Mouse (Mus musculus) hindbrain, embryonic 16.5 days (tissue): Measurements from ENCODE around the gene Ubqln3. TPM values are rescaled to one million over a fixed set of nuclear protein-coding genes. Genes with fewer than 3 reads are reported as not detected.

Experiments used
- ATAC-seq: fragments of 200-750 bp; cut with Nextera tagmentation; 2 replicates; pipeline ENCODE4 v1.8.0; 2017; ENCODE audit warnings: moderate TSS enrichment, moderate library complexity
- H3K27ac ChIP-seq: fragments of 300-500 bp; sonication (generic); 2 replicates; pipeline ENCODE4 v1.5.1; 2014; ENCODE audit warnings: low read depth, mild to moderate bottlenecking, control low read depth, low read length, moderate library complexity
- H3K27me3 ChIP-seq: fragments of 300-500 bp; sonication (generic); replicated peaks from 2 replicates; pipeline ENCODE4 v1.6.1; 2014; ENCODE audit warnings: low read length; ENCODE audit not compliant: control insufficient read depth, insufficient read depth
- H3K36me3 ChIP-seq: fragments of 300-500 bp; sonication (generic); 2 replicates; pipeline ENCODE4 v1.6.1; 2014; ENCODE audit warnings: mild to moderate bottlenecking, low read length, moderate library complexity, mixed read lengths; ENCODE audit not compliant: control insufficient read depth, insufficient read depth
- H3K4me1 ChIP-seq: fragments of 300-500 bp; sonication (generic); 2 replicates; pipeline ENCODE4 v1.6.1; 2014; ENCODE audit warnings: low read depth, low read length; ENCODE audit not compliant: control insufficient read depth, insufficient read depth
- H3K4me2 ChIP-seq: fragments of 300-500 bp; sonication (generic); 2 replicates; pipeline ENCODE4 v1.6.1; 2014; ENCODE audit warnings: mild to moderate bottlenecking, low read length, control low read depth, moderate library complexity
- H3K4me3 ChIP-seq: fragments of 300-500 bp; sonication (generic); 2 replicates; pipeline ENCODE4 v1.5.1; 2014; ENCODE audit warnings: mild to moderate bottlenecking, low read length, control low read depth, moderate library complexity
- H3K9ac ChIP-seq: fragments of 300-500 bp; sonication (generic); 2 replicates; pipeline ENCODE4 v1.6.1; 2014; ENCODE audit warnings: low read depth, mild to moderate bottlenecking, control low read depth, low read length, moderate library complexity
- H3K9me3 ChIP-seq: fragments of 300-500 bp; sonication (generic); 2 replicates; pipeline ENCODE4 v1.6.1; 2014; ENCODE audit warnings: mild to moderate bottlenecking, low read length, moderate library complexity; ENCODE audit not compliant: control insufficient read depth
- WGBS: fragments of 180-500 bp; shearing (Covaris S2); extraction: QIAGEN DNeasy Blood & Tissue Kit; methylation state at CpG from one replicate; pipeline ENCODE4 v1.1.7; 2014; 5-methylcytosine and 5-hydroxymethylcytosine counted together
- polyA plus RNA-seq: library from polyadenylated mRNA; unstranded; fragments of >200 nt; fragmentation: Nextera tagmentation; extraction: Ambion mirVana; gene quantifications from 2 replicates; pipeline ENCODE4 v1.2.1, GENCODE M21; 2015

Ubqln3 gene
- polyA plus RNA-seq, 1 experiment from 2014 or later, result not detected

- H3K27me3 ChIP-seq, result no peaks in the 10 kb centered on the region
- no peaks in the 10 kb centered on the region for H3K36me3 ChIP-seq
- H3K27ac ChIP-seq, result no peak within 1 kb of the TSS
- no peaks in the 10 kb centered on the region for H3K4me1 ChIP-seq
- no peak for ATAC-seq
- H3K9ac ChIP-seq, result no peak within 1 kb of the TSS
- no peaks in the 10 kb centered on the region for H3K9me3 ChIP-seq
- 92% methylated on average over 5 of the region's 5 CpGs for WGBS
- no peak within 1 kb of the TSS for H3K4me2 ChIP-seq
- no peak within 1 kb of the TSS for H3K4me3 ChIP-seq
These were observed 5.8 kb downstream of the Ubqln3 start, which contains the start of gene Olfr643 for GRCm38 (mm10) chr7:104137305-104137704. Gene Olfr643, minus strand, starts transcription at chr7:104137405.

- no peaks in the 10 kb centered on the region for H3K9me3 ChIP-seq
- H3K4me1 ChIP-seq, result no peaks in the 10 kb centered on the region
- H3K4me3 ChIP-seq, result no peak within 1 kb of the TSS
- no peak within 1 kb of the TSS for H3K4me2 ChIP-seq
- ATAC-seq, result no peak
- no peak within 1 kb of the TSS for H3K9ac ChIP-seq
- WGBS, result 95% methylated on average over 5 of the region's 5 CpGs
- H3K27ac ChIP-seq, result no peak within 1 kb of the TSS
- H3K27me3 ChIP-seq, result no peaks in the 10 kb centered on the region
- no peaks in the 10 kb centered on the region for H3K36me3 ChIP-seq
These were observed 13.4 kb downstream of the Ubqln3 start, which contains the start of gene Ubqln5 for GRCm38 (mm10) chr7:104129726-104130125. Gene Ubqln5, minus strand, starts transcription at chr7:104129826.

GRCm38 (mm10) chr7:104104757-104104972 lies 38.4 kb downstream of the Ubqln3 start, which contains the start of gene Olfr646:
Gene Olfr646, plus strand, starts transcription at chr7:104104873.
- no peak within 1 kb of the TSS for H3K4me2 ChIP-seq
- H3K27ac ChIP-seq, result no peak within 1 kb of the TSS
- ATAC-seq, result no peak

GRCm38 (mm10) chr7:104103913-104104756 lies 38.9 kb downstream of the Ubqln3 start:
- no peaks in the 10 kb centered on the region for H3K36me3 ChIP-seq
- ATAC-seq, result no peak
- no peak overlapping the region for H3K9ac ChIP-seq
- H3K9me3 ChIP-seq, result no peaks in the 10 kb centered on the region
- no peaks in the 10 kb centered on the region for H3K4me1 ChIP-seq
- no peak overlapping the region for H3K4me2 ChIP-seq
- H3K4me3 ChIP-seq, result no peak overlapping the region
- no peaks in the 10 kb centered on the region for H3K27me3 ChIP-seq
- no peak overlapping the region for H3K27ac ChIP-seq
- WGBS, result 49% methylated on average over 4 of the region's 4 CpGs

More at GRCm38 (mm10) chr7:104104757-104104972, 38.4 kb downstream of the Ubqln3 start, which contains the start of gene Olfr646:
- H3K4me3 ChIP-seq, result no peak within 1 kb of the TSS
- no peaks in the 10 kb centered on the region for H3K36me3 ChIP-seq
- H3K27me3 ChIP-seq, result no peaks in the 10 kb centered on the region
- no peaks in the 10 kb centered on the region for H3K4me1 ChIP-seq
- no peak within 1 kb of the TSS for H3K9ac ChIP-seq
- H3K9me3 ChIP-seq, result no peaks in the 10 kb centered on the region

Other genes starting within 250 kb of the Ubqln3 start
- gene Olfr64, start 248.8 kb downstream of the Ubqln3 start, polyA plus RNA-seq, result not detected in 2 replicates
- gene Olfr65, start 239.8 kb downstream of the Ubqln3 start, polyA plus RNA-seq, result not detected in 2 replicates
- not detected in 2 replicates for gene Olfr631, start 214.5 kb downstream of the Ubqln3 start, polyA plus RNA-seq
- not detected in 2 replicates for gene Olfr632, start 208.9 kb downstream of the Ubqln3 start, polyA plus RNA-seq
- not detected in 2 replicates for gene Olfr633, start 198.8 kb downstream of the Ubqln3 start, polyA plus RNA-seq
- gene Olfr635, start 172.1 kb downstream of the Ubqln3 start, polyA plus RNA-seq, result not detected in 2 replicates
- gene Olfr638, start 144.5 kb downstream of the Ubqln3 start, polyA plus RNA-seq, result not detected in 2 replicates
- gene Olfr639, start 126.0 kb downstream of the Ubqln3 start, polyA plus RNA-seq, result 0.03 TPM in 1 of 2 replicates, not detected in the other
- not detected in 2 replicates for gene Olfr640, start 117.7 kb downstream of the Ubqln3 start, polyA plus RNA-seq
- gene Olfr641, start 107.8 kb downstream of the Ubqln3 start, polyA plus RNA-seq, result not detected in 2 replicates
- gene Olfr642, start 90.6 kb downstream of the Ubqln3 start, polyA plus RNA-seq, result not detected in 2 replicates
- gene 4930516K23Rik, start 81.8 kb downstream of the Ubqln3 start, polyA plus RNA-seq, result not detected in 2 replicates
- not detected in 2 replicates for gene Olfr644, start 71.4 kb downstream of the Ubqln3 start, polyA plus RNA-seq
- not detected in 2 replicates for gene Olfr645, start 57.8 kb downstream of the Ubqln3 start, polyA plus RNA-seq
- gene Olfr646, start 38.4 kb downstream of the Ubqln3 start, polyA plus RNA-seq, result not detected in 2 replicates
- not detected in 2 replicates for gene Ubqln5, start 13.5 kb downstream of the Ubqln3 start, polyA plus RNA-seq
- not detected in 2 replicates for gene Olfr643, start 5.9 kb downstream of the Ubqln3 start, polyA plus RNA-seq
- gene Ubqlnl, start 7.3 kb upstream of the Ubqln3 start, polyA plus RNA-seq, result not detected in 2 replicates
- not detected in 2 replicates for gene Olfm5, start 21.6 kb upstream of the Ubqln3 start, polyA plus RNA-seq
- 0.45 and 0.54 TPM in 2 replicates for gene Olfr648, start 40.1 kb upstream of the Ubqln3 start, polyA plus RNA-seq
- not detected in 2 replicates for gene Olfr649, start 52.7 kb upstream of the Ubqln3 start, polyA plus RNA-seq
- gene Trim6, start 75.5 kb upstream of the Ubqln3 start, polyA plus RNA-seq, result 0.30 and 0.41 TPM in 2 replicates
- gene Trim34a, start 101.2 kb upstream of the Ubqln3 start, polyA plus RNA-seq, result 0.97 and 1.2 TPM in 2 replicates
- 0.21 and 0.24 TPM in 2 replicates for gene Trim5, start 144.8 kb upstream of the Ubqln3 start, polyA plus RNA-seq
- gene Trim12a, start 172.2 kb upstream of the Ubqln3 start, polyA plus RNA-seq, result 1.7 and 2.1 TPM in 2 replicates
- gene Trim34b, start 186.2 kb upstream of the Ubqln3 start, polyA plus RNA-seq, result not detected in 2 replicates
- 1.2 and 1.4 TPM in 2 replicates for gene Trim12c, start 210.1 kb upstream of the Ubqln3 start, polyA plus RNA-seq
- gene Trim30b, start 226.6 kb upstream of the Ubqln3 start, polyA plus RNA-seq, result not detected in 2 replicates